Mouse (Mus musculus) thymus, adult 2 months (tissue): ENCODE results near the gene Cdk18.

ENCODE experiments used
- CTCF ChIP-seq: fragments of 200-500 bp; IDR thresholded peaks from 2 replicates; pipeline ENCODE4 v1.5.1; 2012; ENCODE audit warnings: mild to moderate bottlenecking, control low read depth, low read length, moderate library complexity, borderline replicate concordance; ENCODE audit not compliant: control insufficient read depth, poor library complexity, insufficient read depth; ENCODE audit errors: extremely low read depth
- POLR2A ChIP-seq: fragments of 200-500 bp; IDR thresholded peaks from 2 replicates; pipeline ENCODE4 v1.6.1; 2012; ENCODE audit warnings: mild to moderate bottlenecking, low read length, control low read depth, moderate library complexity; ENCODE audit not compliant: control insufficient read depth, poor library complexity, insufficient read depth; ENCODE audit errors: extremely low read depth

DNA sequence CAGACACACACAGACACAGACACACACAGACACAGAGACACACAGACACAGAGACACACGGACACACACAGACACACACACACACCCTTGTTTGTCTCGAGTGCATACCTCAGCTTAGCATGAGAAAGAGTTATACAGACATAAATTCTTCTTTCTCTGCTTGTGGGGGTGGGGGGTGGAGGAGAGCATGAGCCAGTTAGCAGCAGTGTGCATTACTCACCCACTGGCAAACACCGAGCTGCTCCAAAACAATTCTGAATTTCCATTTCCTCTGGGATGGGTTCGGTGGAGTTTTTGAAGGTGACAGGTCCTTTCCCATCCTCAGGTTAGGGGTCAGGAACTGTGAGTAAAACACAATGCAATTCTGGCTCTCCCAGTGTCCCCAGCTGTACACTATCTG is 40.5 kb downstream of the Cdk18 start:
- no peak for TF ChIP-seq POLR2A
- no peak for TF ChIP-seq CTCF
